Comparison of ENCODE assay signal across 5 mouse cellular contexts in the genomic region with DNA sequence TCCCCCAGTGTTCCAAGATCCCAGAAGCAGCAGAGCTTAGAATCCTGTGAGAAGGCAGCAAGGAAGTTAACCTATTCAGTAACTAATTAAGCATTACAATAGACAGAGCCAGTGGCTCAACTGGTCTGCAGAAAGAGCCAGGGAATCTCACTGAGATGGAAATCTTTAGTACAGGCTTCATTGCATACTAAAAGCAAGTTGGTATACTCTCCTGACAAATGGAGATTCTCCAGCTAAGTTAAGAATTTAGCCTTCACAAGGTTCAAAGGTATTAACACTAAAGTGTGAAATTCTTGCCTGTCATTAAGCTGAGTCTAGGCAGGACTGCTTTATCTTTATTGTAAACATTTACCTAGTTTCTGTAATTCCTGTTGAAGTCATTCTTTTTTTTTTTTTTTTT. TPM values are rescaled to one million over a fixed set of nuclear protein-coding genes. Genes with fewer than 3 reads are reported as not detected.
DNase-seq lines count a peak whose midpoint lies in the region; TF ChIP-seq lines count a peak whose summit lies in the region.
"Not testable (repeated sequence)": the region's sequence is repeated elsewhere in the genome, so short reads cannot be mapped to it uniquely, and the experiment has no call there.

No protein-coding gene starts in this region.

- not testable (repeated sequence) for H3K36me3 ChIP-seq in ES-E14 (ENCODE audit: control insufficient read depth, insufficient read depth, low read length, poor library complexity, severe bottlenecking); kidney, adult 2 months (ENCODE audit: control insufficient read depth, insufficient read depth, low read length)

- DNase-seq in ES-CJ7 (ENCODE audit: low read depth, low spot score) (peak; percentile 64), ES-E14 (ENCODE audit: low read depth, low spot score) (peak; percentile 25), R1 (ENCODE audit: low read depth, low spot score) (peak; percentile 91), ZHBTc4 (ENCODE audit: low read depth, low spot score) (peak; percentile 73)
- DNase-seq in kidney, adult 2 months = peak; percentile 4

- H3K27me3 ChIP-seq in kidney, adult 2 months (replicated peaks; ENCODE audit: control insufficient read depth, insufficient read depth, low read length) = not testable (repeated sequence)

- not testable (repeated sequence) for TF ChIP-seq POLR2A in kidney, adult 2 months (IDR thresholded peaks at IDR 0.05; ENCODE audit: low read depth, low read length)

- not testable (repeated sequence) for H3K9ac ChIP-seq in ES-E14 (ENCODE audit: insufficient read depth, low read depth, low read length, poor library complexity, severe bottlenecking)

- not testable (repeated sequence) for TF ChIP-seq CTCF in kidney, adult 2 months (conservative IDR thresholded peaks at IDR 0.05; ENCODE audit: insufficient read depth, insufficient read length, low read depth, low read length)

- in situ Hi-C loops in ES-E14 (cut with MboI; ENCODE audit: low sequenced_read_pairs in 2 of 2, unreplicated experiment in 2 of 2) = not testable (repeated sequence)

- H3K9me3 ChIP-seq in ES-E14 (ENCODE audit: control insufficient read depth, insufficient read depth, low read depth, low read length) = not testable (repeated sequence)

- not testable (repeated sequence) for H3K4me1 ChIP-seq in ES-E14 (ENCODE audit: control insufficient read depth in 2 of 2, insufficient read depth in 2 of 2, low read length in 2 of 2, poor library complexity in 1 of 2); kidney, adult 2 months (ENCODE audit: control insufficient read depth, insufficient read depth, low read length)

- not testable (repeated sequence) for H3K27ac ChIP-seq in ES-E14 (ENCODE audit: insufficient read depth, low read depth, low read length, poor library complexity, severe bottlenecking); kidney, adult 2 months (ENCODE audit: insufficient read depth, low read depth, low read length)

- not testable (repeated sequence) for H3K4me3 ChIP-seq in ES-E14 (ENCODE audit: insufficient read depth in 1 of 2, low read depth in 1 of 2, low read length in 2 of 2, poor library complexity in 1 of 2, severe bottlenecking in 1 of 2); kidney, adult 2 months (ENCODE audit: insufficient read depth, low read depth, low read length)

TF ChIP-seq in ES-E14, 5 proteins besides CTCF, POLR2A, EP300 and RAD21:
- TF ChIP-seq ZNF384 (IDR thresholded peaks at IDR 0.05; ENCODE audit: low read depth, low read length) = 0 out of 2 replicates have a peak, but pooled peaks have one; percentile 19

RNA-seq across cellular contexts. Expression of a gene that starts 49.8 kb away (rescaled TPM):
- 11.3 and 11.7 TPM in 2 replicates for total RNA-seq in ES-E14 (2012; rRNA removed)
- polyA plus RNA-seq in kidney, adult 2 months (2012; rRNA removed) = 1.2 TPM in 2 replicates

Comparison
In these comparisons a context has a peak if more than half of its experiments do, and no peak if none do; other contexts are left out.
1. DNase-seq: peak in every context shown above with its lines; median percentile 91 in R1; 73 in ZHBTc4; 64 in ES-CJ7; 25 in ES-E14; 4 in kidney, adult 2 months.